In the genomic region with DNA sequence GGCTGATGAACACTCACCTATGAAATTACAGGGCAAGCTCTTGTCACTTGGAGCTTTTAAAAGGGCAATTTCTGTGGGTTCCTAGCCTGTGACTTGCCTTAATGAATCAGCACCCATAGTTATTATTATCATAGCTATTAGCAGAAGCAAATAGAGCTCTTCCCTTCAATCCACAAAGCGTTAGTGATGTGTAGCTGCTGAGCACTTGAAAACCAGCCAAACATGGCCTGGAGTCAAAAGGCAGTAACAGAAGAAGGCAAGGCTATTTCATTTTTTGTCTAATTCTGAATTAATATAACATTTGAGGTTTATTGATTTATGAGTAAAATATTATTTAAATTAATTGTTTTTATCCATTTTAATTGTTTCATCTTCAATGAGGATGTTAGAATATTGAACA, we compare ENCODE assay signal across 24 mouse cellular contexts.
"Had no signal": no experiment of that assay in that cellular context is flagged by ENCODE, and none has a peak within 500 bp of the region (broad histone marks: within the 10 kb centered on the region; RNA-seq: fewer than 3 reads in every experiment).

No protein-coding gene starts in this region.

- H3K27me3 ChIP-seq: intestine, embryonic 15.5 days; limb, embryonic 12.5 days; limb, embryonic 15.5 days; megakaryocyte, embryonic 14.5 days; midbrain, embryonic 13.5 days; neural tube, embryonic 13.5 days; stomach, embryonic 15.5 days had no signal

- H3K4me2 ChIP-seq: intestine, embryonic 15.5 days; limb, embryonic 12.5 days; limb, embryonic 15.5 days; liver, embryonic 11.5 days; midbrain, embryonic 13.5 days; neural tube, embryonic 13.5 days; stomach, embryonic 15.5 days had no signal

- H3K9ac ChIP-seq: intestine, embryonic 15.5 days; limb, embryonic 12.5 days; limb, embryonic 15.5 days; liver, embryonic 14.5 days; liver, postnatal 0 days; midbrain, embryonic 13.5 days; neural tube, embryonic 13.5 days; stomach, embryonic 15.5 days had no signal

- DNase-seq: kidney, adult 11 months; kidney, adult 9 months; kidney, postnatal 14 days; kidney, postnatal 4 days; layer of hippocampus, adult 9-11 months; liver, postnatal 0 days; retina, postnatal 1 day; right cerebral cortex, postnatal 25 days; spleen, adult 18-20 months; thymus, adult 18-20 months; thymus, postnatal 36 days had no signal

- H3K27ac ChIP-seq: intestine, embryonic 15.5 days; layer of hippocampus, adult 2 months; limb, embryonic 12.5 days; limb, embryonic 15.5 days; liver, embryonic 14.5 days; midbrain, embryonic 10.5 days; midbrain, embryonic 13.5 days; neural tube, embryonic 13.5 days; stomach, embryonic 15.5 days had no signal

- H3K4me3 ChIP-seq: intestine, embryonic 15.5 days; layer of hippocampus, adult 2 months; limb, embryonic 12.5 days; limb, embryonic 15.5 days; megakaryocyte, embryonic 14.5 days; midbrain, embryonic 10.5 days; midbrain, embryonic 13.5 days; myocyte; neural tube, embryonic 13.5 days; stomach, embryonic 15.5 days had no signal

- H3K36me3 ChIP-seq: intestine, embryonic 15.5 days; limb, embryonic 12.5 days; limb, embryonic 15.5 days; midbrain, embryonic 10.5 days; midbrain, embryonic 13.5 days; neural tube, embryonic 13.5 days; stomach, embryonic 15.5 days had no signal

- H3K9me3 ChIP-seq: intestine, embryonic 15.5 days; limb, embryonic 12.5 days; limb, embryonic 15.5 days; midbrain, embryonic 10.5 days; midbrain, embryonic 13.5 days; neural tube, embryonic 13.5 days; stomach, embryonic 15.5 days had no signal

- H3K4me1 ChIP-seq: intestine, embryonic 15.5 days; limb, embryonic 15.5 days; megakaryocyte, embryonic 14.5 days; stomach, embryonic 15.5 days had no signal

- ATAC-seq: intestine, embryonic 15.5 days; liver, postnatal 0 days; midbrain, embryonic 13.5 days; midbrain, embryonic 16.5 days had no signal
